Mouse (Mus musculus) T-helper 2 cell (primary cell): ENCODE results near the gene BC034090.
"Not testable (repeated sequence)": the region's sequence is repeated elsewhere in the genome, so short reads cannot be mapped to it uniquely, and the experiment has no call there.

Source experiments
- in situ Hi-C: fragments of 300-600 bp; cut with MboI, MseI; formaldehyde crosslinking; loops from one replicate; pipeline ENCODE4 v1.15.1; 2025; ENCODE audit warnings: high pct_unique_total_duplicates

The BC034090 gene

DNA sequence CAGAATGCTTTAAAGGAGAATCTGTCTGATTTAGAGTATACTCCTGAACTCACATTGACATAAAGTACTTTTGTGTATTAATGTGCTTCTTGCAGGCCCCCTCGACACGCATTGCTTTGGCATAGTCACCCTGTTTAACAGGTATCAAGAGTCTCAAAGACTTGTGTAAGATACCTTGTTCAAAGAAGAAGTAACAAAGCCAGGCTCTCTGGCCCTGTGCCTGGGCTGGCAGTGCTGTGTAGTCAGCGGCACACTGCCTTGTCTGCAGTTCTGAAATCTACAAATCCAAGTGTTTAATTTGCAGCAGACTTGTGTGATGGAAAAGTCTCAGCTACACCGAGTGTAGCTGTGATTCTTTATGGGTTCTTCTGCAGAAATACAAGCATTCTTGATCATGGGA is 47.6 kb downstream of the BC034090 start:
- in situ Hi-C loops: no loop called here

DNA sequence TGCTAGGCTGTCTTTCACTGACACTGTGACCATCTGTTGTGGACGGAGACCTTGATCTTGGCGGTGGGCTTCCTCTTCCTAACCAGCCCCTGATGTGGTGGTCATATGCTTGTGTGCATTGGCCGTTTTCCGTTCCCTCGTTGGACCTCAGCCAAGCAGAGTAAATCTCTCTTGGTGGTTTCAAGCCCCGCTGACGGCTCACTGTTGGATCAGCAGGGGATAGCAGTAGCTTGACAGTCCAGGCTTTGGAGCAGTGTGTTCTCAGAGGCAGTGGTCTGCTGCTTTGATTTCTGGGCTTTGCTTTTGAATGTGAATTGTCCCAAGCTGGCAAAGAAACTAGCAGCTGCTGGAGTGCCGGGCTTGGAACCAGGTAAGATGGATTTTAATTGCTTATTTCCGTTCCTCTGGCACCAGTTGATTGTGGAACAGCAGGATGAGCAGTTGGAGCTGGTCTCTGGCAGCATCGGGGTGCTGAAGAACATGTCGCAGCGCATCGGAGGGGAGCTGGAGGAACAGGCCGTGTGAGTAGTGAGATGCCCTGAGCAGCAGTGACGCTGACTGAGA is 51.4 kb downstream of the BC034090 start:
- in situ Hi-C loops: no loop called here

DNA sequence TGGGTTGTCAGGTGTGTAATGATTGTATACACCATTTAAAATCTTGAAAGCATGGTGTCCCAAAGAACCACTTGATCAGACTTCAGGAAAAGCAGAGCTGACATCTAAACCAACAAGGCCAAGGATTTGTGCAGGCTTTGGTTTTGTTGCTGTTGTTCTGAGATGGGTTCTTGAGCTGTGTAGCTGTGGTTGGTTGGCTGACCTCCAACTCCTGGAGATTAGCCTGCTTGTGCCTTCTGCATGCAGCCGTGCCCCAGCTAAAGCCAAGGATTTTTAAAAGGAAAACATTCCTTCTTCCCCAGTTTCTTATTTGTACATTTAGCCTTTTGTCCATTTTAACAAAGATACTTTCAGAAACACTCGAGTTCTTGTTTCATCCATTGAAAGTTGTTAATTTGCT is 52.6 kb downstream of the BC034090 start:
- in situ Hi-C loops: no loop called here

DNA sequence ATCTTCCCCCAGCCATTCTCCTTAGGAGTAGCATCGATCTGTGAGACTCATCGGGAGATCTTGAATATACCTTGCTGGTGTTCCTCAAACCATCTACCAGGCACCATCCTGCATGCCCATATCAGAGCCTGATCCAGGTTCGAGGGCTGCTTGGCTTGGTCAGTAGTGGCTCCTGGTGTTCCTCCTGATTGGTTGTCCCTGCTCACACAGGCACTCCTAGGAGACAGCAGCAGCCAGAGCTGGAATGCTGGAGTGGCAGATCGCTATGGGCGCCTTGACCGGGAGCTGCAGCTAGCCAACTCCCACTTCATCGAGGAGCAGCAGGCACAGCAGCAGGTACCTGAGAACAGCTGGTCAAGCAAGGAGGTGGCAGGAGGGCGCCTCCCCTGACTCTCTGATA is 53.0 kb downstream of the BC034090 start:
- in situ Hi-C loops: no loop called here

DNA sequence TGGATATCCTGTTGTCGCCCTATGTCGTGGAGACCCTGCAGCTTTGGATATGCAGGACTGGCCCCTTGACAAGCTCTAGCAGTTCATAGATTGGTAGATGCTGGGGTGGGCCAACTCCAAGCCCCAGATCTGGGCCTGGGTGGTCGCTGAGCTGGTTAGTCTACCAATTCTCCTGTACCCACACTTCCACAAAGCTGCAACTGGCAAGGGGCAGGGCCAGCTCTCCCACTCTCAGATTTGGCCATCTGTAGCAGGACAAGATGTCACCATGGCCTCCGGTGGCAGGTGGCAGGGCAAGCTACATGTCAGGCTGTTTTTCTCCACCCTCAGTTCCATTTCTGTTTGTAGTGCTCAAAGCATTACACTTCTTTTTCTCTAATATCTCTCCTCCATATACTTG is 55.6 kb downstream of the BC034090 start:
- in situ Hi-C loops: no loop called here

DNA sequence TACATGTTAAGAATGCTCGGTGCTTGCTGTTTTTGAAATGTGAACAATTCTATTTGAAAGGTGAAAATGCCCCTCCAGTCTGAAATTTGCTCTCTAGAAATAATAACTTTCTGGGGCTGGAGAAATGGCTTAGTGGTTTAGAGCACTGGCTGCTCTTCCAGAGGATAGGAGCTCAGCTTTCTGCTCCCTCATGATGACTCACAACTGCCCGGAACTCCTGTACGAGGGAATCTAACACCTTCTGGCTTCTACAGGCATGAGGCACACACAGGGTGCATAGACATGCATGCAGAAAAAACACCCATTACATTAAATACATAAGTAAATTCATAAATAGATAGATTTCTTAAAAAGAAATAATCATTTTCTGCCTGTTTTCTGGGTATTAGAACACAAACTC is 60.1 kb downstream of the BC034090 start:
- in situ Hi-C loops: no loop called here

DNA sequence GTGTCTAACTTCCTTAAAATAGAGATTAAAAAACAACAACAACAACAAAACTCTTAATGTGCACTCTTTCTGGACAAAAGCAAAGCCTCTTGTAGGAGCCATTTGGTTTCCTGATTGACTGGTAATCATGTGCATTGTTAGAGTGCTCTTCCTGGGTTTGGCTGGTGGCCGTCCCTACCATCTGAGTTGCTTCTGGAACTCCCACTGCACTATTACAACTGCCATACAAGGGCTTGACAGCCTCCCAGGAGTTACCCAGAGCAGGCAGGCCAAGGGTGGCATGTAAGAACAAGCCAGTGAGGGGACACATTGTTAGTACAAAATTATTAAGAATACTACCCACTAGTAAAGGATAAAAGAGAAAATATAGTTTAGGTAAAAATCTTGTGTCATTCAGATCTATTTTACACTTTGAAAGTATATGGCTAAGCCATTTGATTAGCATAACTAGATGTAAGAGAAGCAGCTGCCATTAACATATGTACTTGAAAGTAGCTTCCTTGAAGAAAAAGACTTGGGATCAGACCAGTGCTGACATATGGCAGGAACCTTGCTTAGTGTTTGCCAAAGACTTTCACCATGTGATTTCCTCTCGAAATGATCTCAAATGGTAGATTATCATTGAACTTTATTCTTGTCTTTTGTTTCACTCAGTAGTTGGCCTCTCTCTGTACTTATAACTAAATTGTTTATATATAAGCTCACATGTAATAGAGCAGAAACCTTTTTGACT is 65.9 kb downstream of the BC034090 start:
- in situ Hi-C loops: no loop called here

DNA sequence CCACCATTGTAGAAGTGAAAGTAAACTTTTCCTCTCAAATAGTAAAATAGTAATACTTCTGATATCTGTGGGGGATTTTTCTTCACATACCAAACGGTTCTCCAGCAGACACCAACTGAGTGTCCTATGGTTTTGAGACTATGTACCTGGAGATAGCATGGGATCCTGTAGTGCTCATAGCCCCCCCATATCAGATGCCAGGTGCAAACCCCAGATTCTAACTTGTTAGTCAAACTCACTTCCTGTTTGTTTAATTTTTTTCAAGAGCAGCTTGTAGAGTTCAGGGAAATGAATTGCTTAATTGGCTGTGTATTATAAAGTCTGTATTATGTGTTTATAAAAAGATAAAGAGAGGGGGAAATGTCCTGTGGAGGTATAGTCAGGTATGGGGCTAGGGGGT is 69.8 kb downstream of the BC034090 start:
- in situ Hi-C loops: no loop called here

DNA sequence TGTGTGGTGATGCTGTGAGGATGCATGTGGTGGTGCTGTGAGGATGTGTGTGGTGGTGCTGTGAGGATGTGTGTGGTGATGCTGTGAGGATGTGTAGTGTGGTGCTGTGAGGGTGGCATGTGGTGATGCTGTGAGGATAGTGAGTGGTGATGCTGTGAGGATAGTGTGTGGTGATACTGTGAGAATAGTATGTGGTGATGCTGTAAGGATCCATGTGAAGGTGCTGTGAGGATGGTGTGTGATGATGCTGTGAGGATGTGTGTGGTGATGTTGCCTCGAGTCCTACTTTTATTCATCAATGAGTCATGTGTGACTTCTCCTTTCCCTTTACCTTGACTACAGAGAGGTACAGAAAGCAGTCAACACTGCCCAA is 70.6 kb downstream of the BC034090 start:
- in situ Hi-C loops: not testable (repeated sequence)

DNA sequence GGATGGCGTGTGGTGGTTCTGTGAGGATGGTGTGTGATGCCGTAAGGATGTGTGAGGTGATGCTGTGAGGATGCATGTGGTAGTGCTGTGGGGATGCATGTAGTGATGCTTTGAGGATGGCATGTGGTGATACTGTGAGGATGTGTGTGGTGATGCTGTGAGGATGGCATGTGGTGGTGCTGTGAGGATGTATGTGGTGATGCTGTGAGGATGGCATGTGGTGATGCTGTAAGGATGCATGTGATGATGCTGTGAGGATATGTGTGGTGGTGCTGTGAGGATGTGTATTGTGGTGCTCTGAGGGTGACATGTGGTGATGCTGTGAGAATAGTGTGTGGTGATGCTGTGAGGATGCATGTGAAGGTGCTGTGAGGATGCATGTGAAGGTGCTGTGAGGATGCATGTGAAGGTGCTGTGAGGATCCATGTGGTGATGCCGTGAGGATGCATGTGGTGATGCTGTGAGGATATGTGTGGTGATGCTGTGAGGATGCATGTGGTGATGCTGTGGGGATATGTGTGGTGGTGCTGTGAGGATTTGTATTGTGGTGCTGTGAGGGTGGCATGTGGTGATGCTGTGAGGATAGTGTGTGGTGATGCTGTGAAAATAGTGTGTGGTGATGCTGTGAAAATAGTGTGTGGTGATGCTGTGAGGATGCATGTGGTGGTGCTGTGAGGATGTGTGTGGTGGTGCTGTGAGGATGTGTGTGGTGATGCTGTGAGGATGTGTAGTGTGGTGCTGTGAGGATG is 71.2 kb downstream of the BC034090 start:
- in situ Hi-C loops: no loop called here

DNA sequence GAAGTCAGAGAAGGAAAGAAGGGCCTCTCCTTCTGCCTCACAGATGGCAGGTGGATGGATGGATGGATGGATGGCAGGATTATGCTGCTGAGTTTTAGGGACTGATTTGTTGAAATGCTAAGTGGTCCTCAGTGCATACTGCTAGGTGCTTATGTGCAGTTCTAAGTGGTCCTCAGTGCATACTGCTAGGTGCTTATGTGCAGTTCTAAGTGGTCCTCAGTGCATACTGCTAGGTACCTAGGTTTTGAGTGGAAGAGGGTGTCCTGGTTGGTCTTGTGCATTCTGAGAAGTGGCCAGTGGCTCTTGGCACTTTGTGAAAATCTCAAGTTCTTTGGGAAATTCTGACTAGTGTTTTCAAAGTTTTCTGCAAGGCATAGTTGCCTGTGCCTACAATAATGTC is 74.3 kb downstream of the BC034090 start:
- in situ Hi-C loops: no loop called here

DNA sequence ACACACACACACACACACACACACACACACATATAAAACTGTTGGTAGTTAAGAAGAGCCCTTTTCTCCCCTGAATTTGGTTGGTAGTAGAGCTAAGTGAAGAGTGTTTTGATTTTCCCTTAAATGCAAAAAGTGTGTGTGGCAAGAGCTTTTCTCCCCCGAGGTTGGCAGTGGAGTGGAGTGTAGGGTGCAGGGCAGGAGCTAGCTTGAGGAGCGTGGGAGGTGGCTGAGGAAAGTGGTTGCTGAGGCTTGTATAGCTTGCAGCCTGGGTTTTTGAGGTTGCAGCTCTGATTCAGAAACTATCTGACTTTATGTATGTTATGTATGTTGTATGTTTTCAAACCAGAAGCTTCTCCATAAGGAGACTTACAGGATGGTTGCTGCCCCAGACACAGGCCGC is 76.8 kb downstream of the BC034090 start:
- in situ Hi-C loops: no loop called here
